Mouse (Mus musculus) small intestine, adult 2 months (tissue): ENCODE results near the gene Slc10a1. TPM values are rescaled to one million over a fixed set of nuclear protein-coding genes. Genes with fewer than 3 reads are reported as not detected.
A peak's percentile ranks its signal among the peaks of the same experiment; 100 is the strongest.

Experiments used
- H3K27ac ChIP-seq: fragments of 200-500 bp; 2 replicates; pipeline ENCODE4 v1.5.1; 2012; ENCODE audit warnings: low read depth, low read length, control low read depth, inconsistent platforms; ENCODE audit not compliant: insufficient read depth
- H3K27me3 ChIP-seq: fragments of 200-500 bp; 2 replicates; pipeline ENCODE4 v1.6.1; 2012; ENCODE audit warnings: mild to moderate bottlenecking, moderate library complexity, low read length, inconsistent platforms; ENCODE audit not compliant: control insufficient read depth, insufficient read depth
- H3K36me3 ChIP-seq: fragments of 200-500 bp; 2 replicates; pipeline ENCODE4 v1.6.1; 2012; ENCODE audit warnings: mild to moderate bottlenecking, low read length, control low read depth, inconsistent platforms; ENCODE audit not compliant: control insufficient read depth, insufficient read depth
- H3K4me1 ChIP-seq: fragments of 200-500 bp; 2 replicates; pipeline ENCODE4 v1.6.1; 2012; ENCODE audit warnings: low read length, inconsistent platforms, mixed read lengths; ENCODE audit not compliant: control insufficient read depth, insufficient read depth, insufficient read length
- H3K4me3 ChIP-seq: fragments of 200-500 bp; 2 replicates; pipeline ENCODE4 v1.5.1; 2012; ENCODE audit warnings: low read depth, mild to moderate bottlenecking, control low read depth, inconsistent platforms, low read length, moderate library complexity
- CTCF ChIP-seq: fragments of 200-500 bp; IDR thresholded peaks from 2 replicates; pipeline ENCODE4 v1.5.1; 2012; ENCODE audit warnings: low read depth, mild to moderate bottlenecking, control low read depth, inconsistent platforms, low read length, moderate library complexity, mixed read lengths; ENCODE audit not compliant: insufficient replicate concordance, insufficient read length; ENCODE audit errors: extremely low read depth
- POLR2A ChIP-seq: fragments of 200-500 bp; IDR thresholded peaks from 2 replicates; pipeline ENCODE4 v1.6.1; 2012; ENCODE audit warnings: low read depth, mild to moderate bottlenecking, control low read depth, inconsistent platforms, low read length, moderate library complexity
- WGBS: fragments of 180-500 bp; shearing (Covaris S2); methylation state at CpG from one replicate; pipeline ENCODE4 v1.1.7; 2018; 5-methylcytosine and 5-hydroxymethylcytosine counted together
- polyA plus RNA-seq: library from polyadenylated mRNA; depleted of rRNA; stranded (reverse); fragments of >200 nt; gene quantifications from 2 replicates; pipeline ENCODE4 v1.2.3, GENCODE M21; 2012

Slc10a1 gene
- polyA plus RNA-seq, 1 experiment = not detected

DNA sequence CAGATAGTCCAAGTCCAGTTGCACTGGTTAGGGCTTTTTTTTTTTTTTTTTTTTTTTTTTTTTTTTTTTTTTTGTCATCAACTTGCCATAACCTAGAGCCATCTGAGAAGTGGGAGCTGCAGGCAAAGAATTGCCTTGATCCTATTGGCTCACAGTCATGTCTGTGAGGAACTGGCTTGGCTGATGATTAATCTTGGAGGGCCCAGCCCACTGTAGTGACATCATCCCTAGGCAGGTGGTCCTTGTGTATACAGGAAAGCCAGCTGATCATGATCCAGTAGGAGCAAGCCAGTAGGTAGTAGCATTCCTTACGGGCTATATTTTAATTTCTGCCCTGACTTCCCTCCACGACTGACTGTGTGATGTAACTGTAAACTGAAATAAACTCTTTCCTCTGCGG is 19.8 kb upstream of the Slc10a1 start:
- Histone ChIP-seq H3K27me3 (no peaks in the 10 kb centered on the region; the same call in 1 of the 2 replicates), H3K36me3 (no peaks in the 10 kb centered on the region), H3K27ac (no peak overlapping the region), H3K4me1 (no peaks in the 10 kb centered on the region), H3K4me3 (no peak overlapping the region)
- no peak for TF ChIP-seq POLR2A
- TF ChIP-seq CTCF = no peak
- WGBS = 70% methylated on average over 3 of the region's 3 CpGs

DNA sequence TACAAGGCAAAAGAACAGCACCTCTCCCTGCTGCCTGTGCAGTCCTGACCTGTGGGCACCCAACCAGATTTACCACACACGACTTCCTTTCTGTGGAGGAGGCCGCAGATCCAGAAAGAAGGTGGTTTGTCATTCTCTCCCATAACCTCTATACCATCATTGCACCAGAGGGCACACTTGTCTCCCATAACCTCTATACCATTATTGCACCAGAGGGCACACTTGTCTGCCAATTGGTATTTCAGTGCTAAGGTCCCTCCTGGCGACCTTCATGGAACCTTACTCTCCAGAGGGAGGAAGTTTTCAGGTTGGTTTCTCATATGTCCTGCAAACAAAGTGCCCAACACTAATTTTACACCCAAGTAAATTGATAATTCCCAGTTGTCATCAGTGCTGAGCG is 18.1 kb upstream of the Slc10a1 start:
- Histone ChIP-seq H3K4me1 (no peaks in the 10 kb centered on the region), H3K27ac (no peak overlapping the region), H3K36me3 (no peaks in the 10 kb centered on the region), H3K4me3 (no peak overlapping the region), H3K27me3 (no peaks in the 10 kb centered on the region; the same call in 1 of the 2 replicates)
- WGBS = 75% methylated on average over 4 of the region's 4 CpGs
- TF ChIP-seq POLR2A (no peak), CTCF (no peak)

DNA sequence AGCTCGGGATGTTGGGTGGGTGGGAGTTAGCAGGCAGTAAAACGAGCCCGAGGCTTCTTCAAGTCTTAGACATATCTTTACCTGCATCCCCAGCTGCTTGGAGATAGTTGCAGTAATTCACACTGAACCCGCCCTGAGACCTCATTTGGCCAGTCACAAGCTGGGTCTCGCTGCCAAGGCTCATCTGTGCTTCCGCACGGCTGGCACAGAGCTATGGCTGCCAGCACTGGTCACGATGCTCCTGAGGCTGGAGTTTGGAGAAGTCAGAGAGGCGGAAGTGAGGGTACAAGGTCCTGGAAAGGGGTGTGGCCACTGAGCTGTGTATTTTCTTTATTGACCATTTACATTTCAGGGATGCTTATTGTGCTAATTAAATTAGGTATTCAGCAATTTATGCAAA is 15.2 kb upstream of the Slc10a1 start:
- no peak overlapping the region for H3K4me3 ChIP-seq
- H3K27ac ChIP-seq = no peak overlapping the region
- no peaks in the 10 kb centered on the region for H3K27me3 ChIP-seq
- H3K4me1 ChIP-seq = no peaks in the 10 kb centered on the region
- WGBS = 51% methylated on average over 9 of the region's 9 CpGs
- H3K36me3 ChIP-seq = no peaks in the 10 kb centered on the region
- no peak for TF ChIP-seq POLR2A
- no peak for TF ChIP-seq CTCF

DNA sequence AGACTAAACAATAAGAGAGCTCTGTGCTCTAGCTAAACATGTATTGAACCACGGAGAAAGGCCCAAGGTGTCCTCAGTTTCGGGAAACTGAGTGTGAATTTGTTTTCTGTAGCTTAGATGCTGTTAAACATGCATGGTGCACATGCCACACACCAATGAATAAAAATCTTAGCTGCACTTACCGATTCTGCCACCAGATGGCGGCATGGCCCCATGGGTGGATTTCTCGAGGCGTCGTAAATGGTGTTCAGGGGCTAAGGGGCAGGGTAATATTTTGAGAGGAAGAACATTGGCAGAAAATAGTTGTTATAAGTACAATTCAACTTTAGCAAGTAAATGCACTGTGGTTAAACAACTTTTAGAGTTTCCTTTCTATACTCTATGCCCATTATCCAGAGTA is 13.8 kb upstream of the Slc10a1 start:
- no peaks in the 10 kb centered on the region for H3K36me3 ChIP-seq
- under 1% methylated on average over 7 of the region's 7 CpGs for WGBS
- no peak overlapping the region for H3K27ac ChIP-seq
- no peaks in the 10 kb centered on the region for H3K4me1 ChIP-seq
- H3K27me3 ChIP-seq = no peaks in the 10 kb centered on the region
- TF ChIP-seq CTCF (peak; percentile 99; the same call in 1 of the 2 replicates), POLR2A (no peak)
- H3K4me3 ChIP-seq = no peak overlapping the region

DNA sequence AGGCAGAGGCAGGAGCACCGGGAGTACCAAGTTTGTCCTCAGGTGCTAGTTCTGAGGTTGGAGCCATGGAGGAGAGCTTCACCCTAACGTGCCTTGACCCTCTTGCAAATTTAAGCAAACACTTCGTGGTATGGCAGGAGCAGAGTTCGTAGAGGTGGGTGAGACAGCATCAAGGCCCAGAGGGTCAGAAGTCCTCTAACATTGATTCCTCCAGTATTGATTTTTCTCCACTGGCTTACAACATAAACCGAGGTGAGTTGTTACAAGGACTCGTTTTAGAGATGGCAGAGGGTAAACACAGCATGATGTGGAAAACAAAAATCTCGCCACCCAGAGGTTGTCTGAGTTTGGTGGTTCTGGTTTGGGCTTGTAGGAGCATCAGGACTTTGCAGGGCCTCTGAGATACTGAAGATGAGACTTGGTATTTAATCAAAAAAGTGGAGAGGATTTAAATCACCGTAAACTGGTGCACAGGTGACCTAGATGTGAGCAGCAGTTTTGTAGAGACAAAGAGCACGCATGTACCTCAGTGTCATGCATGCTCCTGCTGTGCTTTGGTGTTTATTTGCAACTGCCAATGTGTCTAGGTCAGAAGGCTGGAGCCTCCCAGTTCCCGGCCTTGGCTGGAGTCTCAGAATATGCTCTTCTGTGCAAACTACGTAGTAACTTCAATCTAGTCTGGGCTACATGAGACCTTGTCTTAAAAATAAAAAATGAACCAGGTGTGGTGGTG is 7.6 kb upstream of the Slc10a1 start:
- TF ChIP-seq POLR2A (no peak), CTCF (no peak)
- H3K4me1 ChIP-seq = no peaks in the 10 kb centered on the region

DNA sequence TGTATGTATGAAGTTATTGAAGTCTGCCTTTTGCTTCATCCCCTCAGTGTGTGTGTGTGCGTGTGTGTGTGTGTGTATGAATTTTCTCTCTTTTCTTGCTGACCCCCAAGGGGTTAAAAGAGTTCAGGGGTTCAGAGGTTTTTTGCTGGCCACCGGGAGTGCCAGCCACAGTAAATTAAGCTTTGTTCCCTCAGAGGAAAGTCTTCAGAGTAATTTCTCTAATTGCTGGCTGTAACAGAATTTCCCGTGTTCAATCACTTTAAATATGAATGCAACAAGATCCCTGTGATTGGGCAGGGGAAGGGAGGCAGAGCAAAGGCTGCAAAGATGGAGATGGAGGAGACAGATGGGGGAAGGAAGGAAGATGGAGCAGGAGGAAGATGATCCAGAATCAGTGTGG is 3.3 kb upstream of the Slc10a1 start:
- WGBS = 34% methylated on average over 3 of the region's 3 CpGs

More for the DNA sequence above, 7.6 kb upstream of the Slc10a1 start:
- Histone ChIP-seq H3K4me3 (no peak overlapping the region), H3K36me3 (no peaks in the 10 kb centered on the region), H3K27ac (no peak overlapping the region), H3K27me3 (0 out of 2 replicates have a peak, but pooled peaks cover 4% of the 10 kb centered on the region)
- WGBS = 63% methylated on average over 11 of the region's 11 CpGs

DNA sequence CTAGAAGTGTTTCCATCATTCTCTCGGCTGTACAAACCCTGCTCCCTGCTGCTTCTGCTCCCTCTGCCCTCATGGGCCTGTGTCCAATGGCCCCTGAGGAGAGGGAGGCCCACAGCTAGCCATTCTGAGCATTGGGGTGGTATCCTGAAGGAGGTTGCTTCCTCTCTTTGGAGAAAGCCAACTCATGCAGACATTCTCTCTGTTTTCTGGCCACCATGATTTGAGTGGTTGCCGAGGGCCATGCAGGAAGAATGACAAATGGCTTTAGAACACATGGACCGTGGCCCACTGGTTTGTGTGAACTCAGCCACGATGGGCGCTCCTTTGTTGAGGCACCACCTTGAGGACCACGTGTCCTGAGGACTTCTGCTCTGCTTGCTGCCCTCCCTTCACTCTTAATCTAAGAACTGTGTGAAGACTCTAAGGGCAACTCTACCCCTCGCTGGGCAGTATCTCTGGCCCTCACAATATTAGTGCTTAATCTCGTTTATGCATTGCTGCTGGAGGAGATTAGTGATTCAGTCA is 1.7 kb upstream of the Slc10a1 start:
- H3K4me1 ChIP-seq = no peaks in the 10 kb centered on the region
- H3K4me3 ChIP-seq = no peak overlapping the region
- H3K27ac ChIP-seq = no peak overlapping the region
- H3K36me3 ChIP-seq = no peaks in the 10 kb centered on the region
- TF ChIP-seq POLR2A = no peak
- WGBS = 79% methylated on average over 8 of the region's 8 CpGs
- H3K27me3 ChIP-seq = 0 out of 2 replicates have a peak, but pooled peaks cover 4% of the 10 kb centered on the region

More for the DNA sequence above, 3.3 kb upstream of the Slc10a1 start:
- H3K27ac ChIP-seq = no peak overlapping the region
- no peaks in the 10 kb centered on the region for H3K4me1 ChIP-seq
- no peak for TF ChIP-seq CTCF
- TF ChIP-seq POLR2A = no peak
- no peaks in the 10 kb centered on the region for H3K36me3 ChIP-seq
- H3K4me3 ChIP-seq = no peak overlapping the region
- 0 out of 2 replicates have a peak, but pooled peaks cover 4% of the 10 kb centered on the region for H3K27me3 ChIP-seq
